Mouse (Mus musculus) C2C12 (cell line): ENCODE data around the gene Dhps. TPM values are rescaled to one million over a fixed set of nuclear protein-coding genes. Genes with fewer than 3 reads are reported as not detected.

Experiments used
- H3K27me3 ChIP-seq: one replicate; pipeline ENCODE4 v1.6.1; 2011; ENCODE audit not compliant: control insufficient read depth, insufficient read depth, insufficient read length
- H3K36me3 ChIP-seq: one replicate; pipeline ENCODE4 v1.6.1; 2011; ENCODE audit not compliant: control insufficient read depth, insufficient read depth
- H3K4me3 ChIP-seq: one replicate; pipeline ENCODE4 v1.5.1; 2011; ENCODE audit warnings: mild to moderate bottlenecking, control low read depth; ENCODE audit not compliant: poor library complexity, insufficient read depth, severe bottlenecking
- H3K79me2 ChIP-seq: one replicate; pipeline ENCODE4 v1.6.1; 2011; ENCODE audit not compliant: control insufficient read depth, insufficient read depth
- H3K79me3 ChIP-seq: one replicate; pipeline ENCODE4 v1.6.1; 2011; ENCODE audit warnings: low read depth, control low read depth
- H3ac ChIP-seq: one replicate; pipeline ENCODE3; 2011; ENCODE audit warnings: low read depth; ENCODE audit not compliant: control insufficient read depth, insufficient read length
- CEBPB ChIP-seq: IDR thresholded peaks from one replicate; pipeline ENCODE4 v1.6.1; 2011; ENCODE audit warnings: low read depth, mild to moderate bottlenecking, control low read depth, moderate library complexity
- CTCF ChIP-seq: IDR thresholded peaks from one replicate; pipeline ENCODE4 v1.5.1; 2011; ENCODE audit not compliant: control insufficient read depth, insufficient read depth, insufficient read length
- FOSL1 ChIP-seq: IDR thresholded peaks from one replicate; pipeline ENCODE4 v1.8.0; 2011; ENCODE audit warnings: mild to moderate bottlenecking, low read length; ENCODE audit not compliant: poor library complexity, insufficient read depth, severe bottlenecking
- MAX ChIP-seq: IDR thresholded peaks from one replicate; pipeline ENCODE4 v1.6.1; 2011; ENCODE audit warnings: mild to moderate bottlenecking, control low read depth
- MYOD1 ChIP-seq: IDR thresholded peaks from one replicate; pipeline ENCODE4 v1.6.1; 2011; ENCODE audit warnings: low read depth; ENCODE audit not compliant: control insufficient read depth, insufficient read length
- MYOG ChIP-seq: IDR thresholded peaks from one replicate; pipeline ENCODE4 v1.6.1; 2011; ENCODE audit not compliant: control insufficient read depth, insufficient read length; ENCODE audit errors: extremely low read depth
- USF1 ChIP-seq: IDR thresholded peaks from one replicate; pipeline ENCODE4 v1.6.1; 2011; ENCODE audit warnings: low read depth, mild to moderate bottlenecking, control low read depth, moderate library complexity
- polyA plus RNA-seq: library from polyadenylated mRNA; unstranded; fragments of >200 nt; fragmentation: generic; extraction: Trizol; gene quantifications from one replicate; pipeline ENCODE4 v1.2.1, GENCODE M21; 2012; ENCODE audit warnings: missing spikeins

The Dhps gene
- polyA plus RNA-seq, 1 experiment, result 123 TPM

GRCm38 (mm10) chr8:85027922-85028321, 43.6 kb upstream of the Dhps start:
- Histone ChIP-seq H3ac (peak overlapping the region; percentile 37), H3K4me3 (peak overlapping the region; percentile 98), H3K79me2 (peaks cover 85% of the 10 kb centered on the region), H3K79me3 (peaks cover 67% of the 10 kb centered on the region), H3K27me3 (no peaks in the 10 kb centered on the region), H3K36me3 (peaks cover 45% of the 10 kb centered on the region)
- no peak for TF ChIP-seq FOSL1
- no peak for TF ChIP-seq MAX
- no peak for TF ChIP-seq CTCF
- TF ChIP-seq MYOD1, result no peak
- TF ChIP-seq CEBPB, result no peak
- TF ChIP-seq MYOG, result no peak
- no peak for TF ChIP-seq USF1

DNA sequence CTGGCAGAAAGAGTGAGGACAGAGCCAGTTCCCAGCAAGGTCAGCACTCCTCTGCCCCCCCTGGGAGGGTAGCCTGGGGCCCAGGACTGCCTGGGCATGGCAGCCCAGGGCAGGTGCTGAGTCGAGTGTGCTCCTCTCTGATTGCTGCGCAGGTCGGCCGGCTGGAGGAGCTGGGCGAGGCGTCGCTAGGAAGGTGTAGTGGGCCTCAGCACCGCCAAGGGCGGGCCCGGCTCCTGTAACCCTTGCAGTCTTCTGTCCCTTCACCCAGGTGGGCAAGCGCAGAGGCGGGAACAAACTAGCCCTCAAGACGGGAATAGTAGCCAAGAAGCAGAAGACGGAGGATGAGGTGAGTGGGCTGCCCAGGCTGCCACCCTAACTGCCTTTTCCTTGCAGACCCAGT, 42.3 kb upstream of the Dhps start:
- TF ChIP-seq CEBPB, result no peak
- TF ChIP-seq FOSL1, result no peak
- no peak for TF ChIP-seq MYOD1
- no peak for TF ChIP-seq MAX
- TF ChIP-seq CTCF, result no peak
- TF ChIP-seq USF1, result no peak
- peaks cover 52% of the 10 kb centered on the region for H3K36me3 ChIP-seq
- H3K79me2 ChIP-seq, result peaks cover 81% of the 10 kb centered on the region
- H3K79me3 ChIP-seq, result peaks cover 64% of the 10 kb centered on the region
- H3K27me3 ChIP-seq, result no peaks in the 10 kb centered on the region
- no peak overlapping the region for H3ac ChIP-seq
- H3K4me3 ChIP-seq, result no peak overlapping the region

- Histone ChIP-seq H3ac (no peak overlapping the region), H3K27me3 (no peaks in the 10 kb centered on the region), H3K79me3 (peaks cover 54% of the 10 kb centered on the region), H3K79me2 (peaks cover 80% of the 10 kb centered on the region), H3K4me3 (no peak overlapping the region), H3K36me3 (peaks cover 52% of the 10 kb centered on the region)
- TF ChIP-seq CTCF, result no peak
- TF ChIP-seq USF1, result no peak
- TF ChIP-seq MYOG, result no peak
- TF ChIP-seq CEBPB, result no peak
- TF ChIP-seq FOSL1, result no peak
- no peak for TF ChIP-seq MYOD1
- no peak for TF ChIP-seq MAX
Observed at GRCm38 (mm10) chr8:85032622-85033311, 38.8 kb upstream of the Dhps start.

- no peak overlapping the region for H3K4me3 ChIP-seq
- peaks cover 50% of the 10 kb centered on the region for H3K36me3 ChIP-seq
- TF ChIP-seq MYOG, result no peak
- TF ChIP-seq CEBPB, result no peak
- TF ChIP-seq CTCF, result no peak
- no peak for TF ChIP-seq FOSL1
- no peak for TF ChIP-seq USF1
- no peak for TF ChIP-seq MAX
- no peak for TF ChIP-seq MYOD1
- peaks cover 80% of the 10 kb centered on the region for H3K79me2 ChIP-seq
- no peak overlapping the region for H3ac ChIP-seq
- H3K79me3 ChIP-seq, result peaks cover 54% of the 10 kb centered on the region
- H3K27me3 ChIP-seq, result no peaks in the 10 kb centered on the region
Observed at GRCm38 (mm10) chr8:85033867-85034266, 37.7 kb upstream of the Dhps start.

DNA sequence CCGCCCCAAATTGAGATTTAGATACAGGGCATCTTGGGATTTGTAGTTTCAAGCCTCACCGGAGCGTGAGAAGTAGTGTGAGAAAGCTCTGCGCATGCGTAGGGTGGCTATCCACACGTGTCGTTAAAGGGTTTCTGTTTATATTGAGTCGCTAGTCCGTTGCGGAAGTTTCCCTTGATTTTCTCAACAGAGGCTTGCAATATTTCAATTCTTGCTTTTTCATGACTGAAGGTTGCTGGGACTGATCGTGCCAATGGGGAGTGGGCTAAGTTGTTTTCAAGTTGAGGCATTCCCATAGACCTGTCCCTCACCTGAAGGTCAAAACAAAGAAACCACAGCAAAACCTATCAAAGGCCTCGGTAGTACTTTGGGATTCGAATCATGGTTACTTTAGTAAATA, 36.8 kb upstream of the Dhps start:
- H3K79me2 ChIP-seq, result peaks cover 80% of the 10 kb centered on the region
- TF ChIP-seq USF1, result no peak
- TF ChIP-seq MYOD1, result no peak
- no peak for TF ChIP-seq CTCF
- no peak for TF ChIP-seq CEBPB
- TF ChIP-seq MAX, result no peak
- TF ChIP-seq MYOG, result no peak
- no peak for TF ChIP-seq FOSL1

GRCm38 (mm10) chr8:85035165-85035727, 36.3 kb upstream of the Dhps start:
- peak overlapping the region; percentile 39 for H3ac ChIP-seq
- H3K4me3 ChIP-seq, result no peak overlapping the region
- H3K27me3 ChIP-seq, result no peaks in the 10 kb centered on the region
- peaks cover 44% of the 10 kb centered on the region for H3K36me3 ChIP-seq
- H3K79me3 ChIP-seq, result peaks cover 54% of the 10 kb centered on the region
- H3K79me2 ChIP-seq, result peaks cover 80% of the 10 kb centered on the region
- no peak for TF ChIP-seq MYOD1
- TF ChIP-seq CTCF, result no peak
- no peak for TF ChIP-seq MYOG
- TF ChIP-seq MAX, result no peak
- no peak for TF ChIP-seq FOSL1

More for the DNA sequence above, 36.8 kb upstream of the Dhps start:
- Histone ChIP-seq H3ac (no peak overlapping the region), H3K79me3 (peaks cover 54% of the 10 kb centered on the region), H3K4me3 (no peak overlapping the region), H3K36me3 (peaks cover 44% of the 10 kb centered on the region), H3K27me3 (no peaks in the 10 kb centered on the region)
